In genomic region chr16:84735166-84736105, GRCm38 (mm10) we compare ENCODE assay signal across 8 mouse cellular contexts. TPM values are rescaled to one million over a fixed set of nuclear protein-coding genes. Genes with fewer than 3 reads are reported as not detected.
A peak's percentile ranks its signal among the peaks of the same experiment; 100 is the strongest.
DNase-seq lines count a peak whose midpoint lies in the region; ATAC-seq lines count a peak whose summit lies in the region.

Gene Mrpl39 (minus strand): TSS chr16:84735742.

- peak; percentile 97 for DNase-seq in R1 (ENCODE audit: low read depth, low spot score)
- DNase-seq in cerebellum, postnatal 25 days = peak; percentile 98 to 99
- peak; percentile 97 to 98 for DNase-seq in frontal cortex, postnatal 25 days (ENCODE audit: low spot score in 2 of 2)
- DNase-seq in left cerebral cortex, adult 11 months (ENCODE audit: low spot score) = peak; percentile 89
- DNase-seq in lung, postnatal 4 days = peak; percentile 96 to 98
- peak; percentile 97 for DNase-seq in retina, postnatal 7 days (ENCODE audit: low read depth, low spot score)
- DNase-seq in urinary bladder, adult 2 months (ENCODE audit: low spot score) = peak; percentile 99

- 1% methylated on average over 60 of the region's 66 CpGs for WGBS in hindbrain, embryonic 15.5 days

- peak; percentile 99 for ATAC-seq in hindbrain, embryonic 15.5 days (ENCODE audit: low FRiP score, low read depth)

- H3K9ac ChIP-seq in hindbrain, embryonic 15.5 days = peak within 1 kb of the TSS; percentile 67

- H3K4me2 ChIP-seq in hindbrain, embryonic 15.5 days = peak within 1 kb of the TSS; percentile 75

- H3K27me3 ChIP-seq in hindbrain, embryonic 15.5 days = no peaks in the 10 kb centered on the region

- peaks cover 16% of the 10 kb centered on the region for H3K4me1 ChIP-seq in hindbrain, embryonic 15.5 days (replicated peaks)

- H3K4me3 ChIP-seq in hindbrain, embryonic 15.5 days = peak within 1 kb of the TSS; percentile 83

- peaks cover 9% of the 10 kb centered on the region; the same call in 1 of the 2 replicates for H3K36me3 ChIP-seq in hindbrain, embryonic 15.5 days

- no peaks in the 10 kb centered on the region for H3K9me3 ChIP-seq in hindbrain, embryonic 15.5 days

- peak within 1 kb of the TSS; percentile 72 for H3K27ac ChIP-seq in hindbrain, embryonic 15.5 days (replicated peaks)

RNA-seq across cellular contexts. Expression of gene Mrpl39, which starts in this region (rescaled TPM):
- 35.6 and 37.9 TPM in 2 replicates for polyA plus RNA-seq in hindbrain, embryonic 15.5 days (2015; fragmentation: Nextera tagmentation; extraction: Ambion mirVana)
- 22.1 and 24.4 TPM in 2 replicates for polyA plus RNA-seq in urinary bladder, adult 2 months (2012; rRNA removed)

Comparison
In these comparisons a context has a peak if more than half of its experiments do, and no peak if none do; other contexts are left out.
1. Peak in every context shown above with its lines: DNase-seq, ATAC-seq, H3K4me3 ChIP-seq and H3K27ac ChIP-seq.